Mouse (Mus musculus): ENCODE measurements around the gene Arhgef28. TPM values are rescaled to one million over a fixed set of nuclear protein-coding genes. Genes with fewer than 3 reads are reported as not detected.

Arhgef28 gene
- total RNA-seq, 2 experiments from 2014 or later, result 37.4 to 40.7 TPM

DNA sequence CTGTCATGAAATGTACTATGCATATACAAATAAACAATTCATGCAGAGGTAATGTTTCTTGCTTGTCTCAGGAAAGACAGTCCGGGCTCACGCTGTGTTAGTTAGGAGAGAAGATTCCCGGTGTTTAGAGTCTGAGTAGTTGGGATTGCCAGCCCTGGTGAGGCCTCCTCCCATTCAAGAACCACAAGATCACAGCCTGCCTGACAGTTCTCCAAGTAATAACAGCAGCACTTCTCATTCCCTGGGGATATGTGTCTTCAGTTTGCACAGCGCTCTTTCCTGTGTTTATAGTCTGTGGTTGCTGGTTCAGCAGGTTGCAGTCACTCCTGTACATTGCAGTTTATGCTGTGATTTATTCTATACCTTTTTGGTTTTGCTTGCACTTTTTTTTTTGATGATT lies 329.8 kb downstream of the Arhgef28 start:
- Histone ChIP-seq H3K4me3 (no peak overlapping the region), H3K27ac (no peak overlapping the region)
- TF ChIP-seq CTCF (IDR thresholded peaks at IDR 0.05), result no peak
- intact Hi-C loops (cut with DNase I), result no loop called here
- no peak for DNase-seq (ENCODE audit: extremely low spot score in 1 of 2, low spot score in 2 of 2)

- Histone ChIP-seq H3K27ac (no peak overlapping the region), H3K4me3 (no peak overlapping the region)
- DNase-seq (ENCODE audit: extremely low spot score in 1 of 2, low spot score in 2 of 2), result no peak
- TF ChIP-seq CTCF (IDR thresholded peaks at IDR 0.05), result no peak
- intact Hi-C loops (cut with DNase I), result no loop called here
Measured at GRCm38 (mm10) chr13:97876031-97876430, 330.2 kb downstream of the Arhgef28 start.

DNA sequence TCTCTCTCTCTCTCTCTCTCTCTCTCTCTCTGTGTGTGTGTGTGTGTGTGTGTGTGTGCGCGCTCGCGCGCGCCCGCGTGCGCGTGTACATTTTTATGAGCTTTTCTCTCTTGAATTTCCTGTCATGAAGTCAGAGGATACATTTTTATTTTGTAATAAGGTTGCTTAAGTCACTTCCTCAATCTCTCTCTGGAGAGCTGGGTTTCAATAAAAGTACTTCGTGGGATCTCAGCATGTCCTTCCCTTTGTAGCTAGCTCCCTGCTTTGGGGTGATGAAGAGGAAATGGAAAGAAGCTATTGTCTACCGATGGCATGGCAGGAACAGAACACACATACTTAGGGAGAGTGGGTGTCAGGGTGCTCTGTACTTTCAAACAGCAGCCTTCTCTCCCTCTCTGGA lies 336.8 kb downstream of the Arhgef28 start:
- no peak overlapping the region for H3K4me3 ChIP-seq
- no peak overlapping the region for H3K27ac ChIP-seq
- DNase-seq (ENCODE audit: extremely low spot score in 1 of 2, low spot score in 2 of 2), result no peak
- intact Hi-C loops (cut with DNase I), result no loop called here
- no peak for TF ChIP-seq CTCF (IDR thresholded peaks at IDR 0.05)

DNA sequence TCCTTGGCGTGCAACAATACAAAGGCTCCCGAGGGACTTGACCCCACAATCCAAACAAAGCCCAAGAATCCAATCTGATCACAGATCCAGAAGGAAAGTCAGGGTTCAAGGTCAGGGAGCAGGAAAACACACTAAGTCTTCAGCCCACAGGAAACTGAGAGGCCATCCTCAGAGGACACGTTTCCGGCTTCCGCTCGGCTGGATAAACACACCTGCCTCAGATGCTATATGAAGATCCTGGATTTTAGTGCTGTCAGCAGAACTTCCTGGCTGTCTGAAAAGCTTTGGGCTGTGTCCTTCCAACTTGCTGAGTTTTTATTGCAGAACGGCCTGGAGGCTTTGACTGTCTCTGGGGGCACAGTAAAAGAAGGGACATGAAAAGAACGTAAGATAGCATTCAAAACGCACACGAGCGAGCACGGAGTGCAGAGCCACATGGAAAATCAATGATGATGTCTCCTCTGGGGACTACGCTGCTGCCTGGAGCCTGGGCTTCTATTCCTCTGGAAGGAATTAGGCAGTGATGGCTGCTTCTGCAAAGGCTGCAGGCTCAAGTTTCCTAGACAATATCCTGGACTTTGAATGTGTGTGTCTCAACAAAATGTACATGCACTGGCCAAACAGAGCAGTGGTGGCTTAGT lies 338.8 kb downstream of the Arhgef28 start:
- TF ChIP-seq CTCF (IDR thresholded peaks at IDR 0.05), result no peak
- intact Hi-C loops (cut with DNase I), result no loop called here
- H3K27ac ChIP-seq, result no peak overlapping the region
- no peak for DNase-seq (ENCODE audit: extremely low spot score in 1 of 2, low spot score in 2 of 2)
- H3K4me3 ChIP-seq, result no peak overlapping the region

DNA sequence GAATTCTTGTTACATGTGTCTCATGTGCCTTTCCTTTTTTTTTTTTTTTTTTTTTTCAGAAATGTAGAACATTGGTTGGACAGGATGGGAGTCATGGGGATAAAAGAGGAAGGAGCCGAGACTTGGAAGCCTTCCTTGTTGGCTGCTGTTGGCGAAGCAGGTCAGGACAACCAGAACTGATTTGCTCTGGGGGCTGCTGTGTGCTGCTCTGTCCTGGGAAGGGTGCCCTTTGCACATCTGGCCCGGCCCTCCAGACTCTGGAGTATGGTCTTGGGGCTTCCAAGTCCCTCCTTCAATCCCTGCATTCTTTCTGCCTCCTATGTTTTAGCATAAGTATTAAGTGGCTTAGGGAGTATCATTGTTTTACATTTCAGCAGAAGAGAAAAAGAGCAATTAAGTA lies 347.2 kb downstream of the Arhgef28 start:
- intact Hi-C loops (cut with DNase I), result no loop called here
- DNase-seq (ENCODE audit: extremely low spot score in 1 of 2, low spot score in 2 of 2), result no peak
- TF ChIP-seq CTCF (IDR thresholded peaks at IDR 0.05), result no peak
- H3K4me3 ChIP-seq, result no peak overlapping the region
- no peak overlapping the region for H3K27ac ChIP-seq

- DNase-seq (ENCODE audit: extremely low spot score in 1 of 2, low spot score in 2 of 2), result no peak
- Histone ChIP-seq H3K27ac (no peak overlapping the region), H3K4me3 (no peak overlapping the region)
- no peak for TF ChIP-seq CTCF (IDR thresholded peaks at IDR 0.05)
- intact Hi-C loops (cut with DNase I), result no loop called here
Measured at GRCm38 (mm10) chr13:97857860-97858259, 348.4 kb downstream of the Arhgef28 start.

- intact Hi-C loops (cut with DNase I), result no loop called here
- TF ChIP-seq CTCF (IDR thresholded peaks at IDR 0.05), result no peak
- DNase-seq (ENCODE audit: extremely low spot score in 1 of 2, low spot score in 2 of 2), result no peak
- Histone ChIP-seq H3K27ac (no peak overlapping the region), H3K4me3 (no peak overlapping the region)
Measured at GRCm38 (mm10) chr13:97853356-97853968, 352.8 kb downstream of the Arhgef28 start.

Other genes starting within 250 kb of the Arhgef28 start
- 10 to 100 TPM; 22.2 to 23.0 TPM for gene Utp15, start 56.6 kb upstream of the Arhgef28 start, total RNA-seq (2021)
- gene Ankra2, start 56.6 kb upstream of the Arhgef28 start, total RNA-seq (2021), result 10 to 100 TPM; 47.1 TPM
- gene Gm21976, start 73.4 kb upstream of the Arhgef28 start, total RNA-seq (2021), result not detected
- 100 to 1,000 TPM; 160 to 170 TPM for gene Btf3, start 110.6 kb upstream of the Arhgef28 start, total RNA-seq (2021)
- gene Foxd1, start 147.8 kb upstream of the Arhgef28 start, total RNA-seq (2021), result 1 to 10 TPM; 1.5 to 1.9 TPM